Mouse (Mus musculus): ENCODE results near the gene Myo9b. TPM values are rescaled to one million over a fixed set of nuclear protein-coding genes. Genes with fewer than 3 reads are reported as not detected.
"Not testable (repeated sequence)": the region's sequence is repeated elsewhere in the genome, so short reads cannot be mapped to it uniquely, and the experiment has no call there.

The Myo9b gene
- polyA plus RNA-seq, 1 experiment from 2014 or later, result 16.9 TPM

- peaks cover 81% of the 10 kb centered on the region for H3K36me3 ChIP-seq (replicated peaks; ENCODE audit: control insufficient read depth, insufficient read depth)
- no peak for ATAC-seq (ENCODE audit: low FRiP score)
- H3K4me3 ChIP-seq (replicated peaks; ENCODE audit: low read length), result no peak overlapping the region
- no peaks in the 10 kb centered on the region for H3K4me1 ChIP-seq (replicated peaks; ENCODE audit: control insufficient read depth, insufficient read depth, low read length)
- no peak overlapping the region for H3K27ac ChIP-seq
- DNase-seq (ENCODE audit: low spot score), result no peak
- no peak overlapping the region for H3K4me2 ChIP-seq (replicated peaks)
- no peak overlapping the region for H3K9ac ChIP-seq
- 95% methylated on average over 1 of the region's 1 CpGs for WGBS
- H3K27me3 ChIP-seq (ENCODE audit: control insufficient read depth, insufficient read depth, low read length), result no peaks in the 10 kb centered on the region
- no peaks in the 10 kb centered on the region for H3K9me3 ChIP-seq (ENCODE audit: control insufficient read depth, low read length)
These were observed 52.3 kb downstream of the Myo9b start for GRCm38 (mm10) chr8:71324848-71325247.

GRCm38 (mm10) chr8:71337834-71338233 is 65.3 kb downstream of the Myo9b start:
- H3K4me2 ChIP-seq (replicated peaks); H3K9me3 ChIP-seq (ENCODE audit: control insufficient read depth, low read length); H3K27me3 ChIP-seq (ENCODE audit: control insufficient read depth, insufficient read depth, low read length); H3K4me1 ChIP-seq (replicated peaks; ENCODE audit: control insufficient read depth, insufficient read depth, low read length); H3K4me3 ChIP-seq (replicated peaks; ENCODE audit: low read length); ATAC-seq (ENCODE audit: low FRiP score); H3K9ac ChIP-seq; H3K27ac ChIP-seq; DNase-seq (ENCODE audit: low spot score): not testable (repeated sequence)
- WGBS, result 93% methylated on average over 6 of the region's 6 CpGs
- H3K36me3 ChIP-seq (replicated peaks; ENCODE audit: control insufficient read depth, insufficient read depth), result peaks cover 61% of the 10 kb centered on the region

GRCm38 (mm10) chr8:71340625-71341024 is 68.1 kb downstream of the Myo9b start:
- Histone ChIP-seq H3K9ac (no peak overlapping the region), H3K4me1 (replicated peaks; ENCODE audit: control insufficient read depth, insufficient read depth, low read length) (no peaks in the 10 kb centered on the region), H3K4me3 (replicated peaks; ENCODE audit: low read length) (no peak overlapping the region), H3K27me3 (ENCODE audit: control insufficient read depth, insufficient read depth, low read length) (no peaks in the 10 kb centered on the region), H3K9me3 (ENCODE audit: control insufficient read depth, low read length) (no peaks in the 10 kb centered on the region), H3K27ac (no peak overlapping the region), H3K36me3 (replicated peaks; ENCODE audit: control insufficient read depth, insufficient read depth) (peaks cover 70% of the 10 kb centered on the region), H3K4me2 (replicated peaks) (no peak overlapping the region)
- DNase-seq (ENCODE audit: low spot score) (no peak), ATAC-seq (ENCODE audit: low FRiP score) (no peak)
- 79% methylated on average over 5 of the region's 5 CpGs for WGBS

GRCm38 (mm10) chr8:71346581-71346980 is 74.1 kb downstream of the Myo9b start:
- no peaks in the 10 kb centered on the region for H3K4me1 ChIP-seq (replicated peaks; ENCODE audit: control insufficient read depth, insufficient read depth, low read length)
- no peaks in the 10 kb centered on the region for H3K27me3 ChIP-seq (ENCODE audit: control insufficient read depth, insufficient read depth, low read length)
- no peak overlapping the region for H3K27ac ChIP-seq
- no peak overlapping the region for H3K4me3 ChIP-seq (replicated peaks; ENCODE audit: low read length)
- ATAC-seq (ENCODE audit: low FRiP score) (no peak), DNase-seq (ENCODE audit: low spot score) (no peak)
- WGBS, result 80% methylated on average over 1 of the region's 1 CpGs
- H3K9ac ChIP-seq, result no peak overlapping the region
- H3K9me3 ChIP-seq (ENCODE audit: control insufficient read depth, low read length), result no peaks in the 10 kb centered on the region
- peaks cover 88% of the 10 kb centered on the region for H3K36me3 ChIP-seq (replicated peaks; ENCODE audit: control insufficient read depth, insufficient read depth)
- no peak overlapping the region for H3K4me2 ChIP-seq (replicated peaks)

GRCm38 (mm10) chr8:71351117-71351516 is 78.6 kb downstream of the Myo9b start:
- ATAC-seq (ENCODE audit: low FRiP score), result no peak
- H3K4me1 ChIP-seq (replicated peaks; ENCODE audit: control insufficient read depth, insufficient read depth, low read length), result no peaks in the 10 kb centered on the region
- H3K4me2 ChIP-seq (replicated peaks), result no peak overlapping the region
- H3K9me3 ChIP-seq (ENCODE audit: control insufficient read depth, low read length), result no peaks in the 10 kb centered on the region
- WGBS, result 67% methylated on average over 3 of the region's 3 CpGs
- DNase-seq (ENCODE audit: low spot score), result no peak
- H3K9ac ChIP-seq, result no peak overlapping the region
- H3K36me3 ChIP-seq (replicated peaks; ENCODE audit: control insufficient read depth, insufficient read depth), result peaks cover 98% of the 10 kb centered on the region
- H3K27ac ChIP-seq, result no peak overlapping the region
- H3K27me3 ChIP-seq (ENCODE audit: control insufficient read depth, insufficient read depth, low read length), result no peaks in the 10 kb centered on the region
- H3K4me3 ChIP-seq (replicated peaks; ENCODE audit: low read length), result no peak overlapping the region

GRCm38 (mm10) chr8:71351520-71351919 is 79.0 kb downstream of the Myo9b start:
- Histone ChIP-seq H3K9me3 (ENCODE audit: control insufficient read depth, low read length) (no peaks in the 10 kb centered on the region), H3K4me3 (replicated peaks; ENCODE audit: low read length) (no peak overlapping the region), H3K27ac (no peak overlapping the region), H3K4me1 (replicated peaks; ENCODE audit: control insufficient read depth, insufficient read depth, low read length) (no peaks in the 10 kb centered on the region), H3K9ac (no peak overlapping the region), H3K36me3 (replicated peaks; ENCODE audit: control insufficient read depth, insufficient read depth) (peaks cover 98% of the 10 kb centered on the region), H3K4me2 (replicated peaks) (no peak overlapping the region), H3K27me3 (ENCODE audit: control insufficient read depth, insufficient read depth, low read length) (no peaks in the 10 kb centered on the region)
- ATAC-seq (ENCODE audit: low FRiP score) (no peak), DNase-seq (ENCODE audit: low spot score) (no peak)
- WGBS, result 97% methylated on average over 1 of the region's 1 CpGs

GRCm38 (mm10) chr8:71358026-71358425 is 85.5 kb downstream of the Myo9b start:
- Histone ChIP-seq H3K4me1 (replicated peaks; ENCODE audit: control insufficient read depth, insufficient read depth, low read length) (no peaks in the 10 kb centered on the region), H3K27ac (no peak overlapping the region), H3K4me2 (replicated peaks) (no peak overlapping the region), H3K36me3 (replicated peaks; ENCODE audit: control insufficient read depth, insufficient read depth) (peaks cover 87% of the 10 kb centered on the region), H3K4me3 (replicated peaks; ENCODE audit: low read length) (no peak overlapping the region), H3K9me3 (ENCODE audit: control insufficient read depth, low read length) (no peaks in the 10 kb centered on the region), H3K9ac (no peak overlapping the region), H3K27me3 (ENCODE audit: control insufficient read depth, insufficient read depth, low read length) (no peaks in the 10 kb centered on the region)
- WGBS, result 96% methylated on average over 3 of the region's 3 CpGs
- ATAC-seq (ENCODE audit: low FRiP score), result no peak
- no peak for DNase-seq (ENCODE audit: low spot score)

- WGBS, result under 1% methylated on average over 56 of the region's 56 CpGs
- Histone ChIP-seq H3K9me3 (ENCODE audit: control insufficient read depth, low read length) (no peaks in the 10 kb centered on the region), H3K36me3 (replicated peaks; ENCODE audit: control insufficient read depth, insufficient read depth) (peaks cover 19% of the 10 kb centered on the region), H3K27ac (peak within 1 kb of the TSS; percentile 96), H3K9ac (peak within 1 kb of the TSS; percentile 73), H3K4me1 (replicated peaks; ENCODE audit: control insufficient read depth, insufficient read depth, low read length) (peaks cover 21% of the 10 kb centered on the region), H3K4me2 (replicated peaks) (peak within 1 kb of the TSS; percentile 65), H3K4me3 (replicated peaks; ENCODE audit: low read length) (peak within 1 kb of the TSS; percentile 60), H3K27me3 (ENCODE audit: control insufficient read depth, insufficient read depth, low read length) (no peaks in the 10 kb centered on the region)
- ATAC-seq (ENCODE audit: low FRiP score) (peak; percentile 81), DNase-seq (ENCODE audit: low spot score) (peak; percentile 91)
These were observed 94.4 kb downstream of the Myo9b start, which contains the start of gene Use1 for GRCm38 (mm10) chr8:71366771-71367528. TSS of gene Use1 (plus strand) at chr8:71366848.

GRCm38 (mm10) chr8:71367529-71368176 is 95.1 kb downstream of the Myo9b start:
- peak overlapping the region; percentile 73 for H3K9ac ChIP-seq
- 49% methylated on average over 17 of the region's 17 CpGs for WGBS
- H3K4me3 ChIP-seq (replicated peaks; ENCODE audit: low read length), result peak overlapping the region; percentile 60
- H3K4me1 ChIP-seq (replicated peaks; ENCODE audit: control insufficient read depth, insufficient read depth, low read length), result peaks cover 21% of the 10 kb centered on the region
- peak overlapping the region; percentile 65 for H3K4me2 ChIP-seq (replicated peaks)
- DNase-seq (ENCODE audit: low spot score) (no peak), ATAC-seq (ENCODE audit: low FRiP score) (no peak)
- H3K27ac ChIP-seq, result peak overlapping the region; percentile 96
- peaks cover 14% of the 10 kb centered on the region for H3K36me3 ChIP-seq (replicated peaks; ENCODE audit: control insufficient read depth, insufficient read depth)
- H3K9me3 ChIP-seq (ENCODE audit: control insufficient read depth, low read length), result no peaks in the 10 kb centered on the region
- no peaks in the 10 kb centered on the region for H3K27me3 ChIP-seq (ENCODE audit: control insufficient read depth, insufficient read depth, low read length)

All from hindbrain, embryonic 14.5 days (tissue).